Mouse (Mus musculus) stomach, embryonic 15.5 days (tissue): Measurements from ENCODE around the gene Zfp941. TPM values are rescaled to one million over a fixed set of nuclear protein-coding genes. Genes with fewer than 3 reads are reported as not detected.
"Not testable (repeated sequence)": the region's sequence is repeated elsewhere in the genome, so short reads cannot be mapped to it uniquely, and the experiment has no call there.

ENCODE experiments used
- ATAC-seq: fragments of 200-750 bp; cut with Nextera tagmentation; 2 replicates; pipeline ENCODE4 v1.8.0; 2017; ENCODE audit warnings: low read depth, moderate number of reproducible peaks, moderate TSS enrichment; ENCODE audit not compliant: insufficient read depth, low FRiP score
- H3K27ac ChIP-seq: fragments of 300-500 bp; sonication (generic); 2 replicates; pipeline ENCODE4 v1.5.1; 2015; ENCODE audit warnings: mild to moderate bottlenecking, inconsistent platforms
- H3K27me3 ChIP-seq: fragments of 300-500 bp; sonication (generic); replicated peaks from 2 replicates; pipeline ENCODE4 v1.6.1; 2015; ENCODE audit warnings: inconsistent platforms
- H3K36me3 ChIP-seq: fragments of 300-500 bp; sonication (generic); 2 replicates; pipeline ENCODE4 v1.6.1; 2015; ENCODE audit warnings: inconsistent platforms
- H3K4me1 ChIP-seq: fragments of 300-500 bp; sonication (generic); 2 replicates; pipeline ENCODE4 v1.6.1; 2015; ENCODE audit warnings: inconsistent platforms
- H3K4me2 ChIP-seq: fragments of 300-500 bp; sonication (generic); 2 replicates; pipeline ENCODE4 v1.6.1; 2015; ENCODE audit warnings: mild to moderate bottlenecking, inconsistent platforms
- H3K4me3 ChIP-seq: fragments of 300-500 bp; sonication (generic); replicated peaks from 2 replicates; pipeline ENCODE4 v1.5.1; 2015; ENCODE audit warnings: inconsistent platforms
- H3K9ac ChIP-seq: fragments of 300-500 bp; sonication (generic); 2 replicates; pipeline ENCODE4 v1.6.1; 2015; ENCODE audit warnings: inconsistent platforms
- H3K9me3 ChIP-seq: fragments of 300-500 bp; sonication (generic); 2 replicates; pipeline ENCODE4 v1.6.1; 2016; ENCODE audit warnings: inconsistent platforms
- WGBS: fragments of 180-500 bp; shearing (Covaris S2); methylation state at CpG from one replicate; pipeline ENCODE4 v1.1.7; 2015; 5-methylcytosine and 5-hydroxymethylcytosine counted together
- polyA plus RNA-seq: library from polyadenylated mRNA; unstranded; fragments of >200 nt; fragmentation: Nextera tagmentation; extraction: Ambion mirVana; gene quantifications from 2 replicates; pipeline ENCODE4 v1.2.1, GENCODE M21; 2015

Gene Zfp941
- polyA plus RNA-seq, 1 experiment from 2014 or later, result 1.5 TPM

DNA sequence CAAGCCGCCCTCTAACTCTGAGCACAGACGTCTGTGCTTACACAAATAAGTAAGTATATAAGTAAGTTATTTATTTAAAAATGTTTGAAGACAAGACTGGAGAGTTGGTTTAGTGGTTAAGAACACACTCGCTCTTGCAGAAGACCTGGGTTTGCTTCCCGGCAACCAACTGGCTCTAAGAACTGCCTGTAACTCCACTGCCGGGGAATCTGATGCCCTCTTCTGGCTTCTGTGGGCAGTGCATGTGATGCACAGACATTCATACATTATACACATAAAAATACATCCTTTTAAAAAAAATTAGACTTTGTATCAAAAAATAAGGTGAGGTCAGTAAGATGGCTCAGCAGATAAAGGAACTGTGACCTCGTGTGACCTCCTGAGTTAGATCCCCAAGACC is 11.5 kb downstream of the Zfp941 start:
- H3K4me2 ChIP-seq, result no peak overlapping the region
- no peak overlapping the region for H3K4me3 ChIP-seq
- no peak overlapping the region for H3K9ac ChIP-seq
- no peaks in the 10 kb centered on the region for H3K36me3 ChIP-seq
- H3K4me1 ChIP-seq, result no peaks in the 10 kb centered on the region
- no peaks in the 10 kb centered on the region for H3K9me3 ChIP-seq
- no peak overlapping the region for H3K27ac ChIP-seq
- no peak for ATAC-seq
- 89% methylated on average over 6 of the region's 6 CpGs for WGBS
- H3K27me3 ChIP-seq, result no peaks in the 10 kb centered on the region

DNA sequence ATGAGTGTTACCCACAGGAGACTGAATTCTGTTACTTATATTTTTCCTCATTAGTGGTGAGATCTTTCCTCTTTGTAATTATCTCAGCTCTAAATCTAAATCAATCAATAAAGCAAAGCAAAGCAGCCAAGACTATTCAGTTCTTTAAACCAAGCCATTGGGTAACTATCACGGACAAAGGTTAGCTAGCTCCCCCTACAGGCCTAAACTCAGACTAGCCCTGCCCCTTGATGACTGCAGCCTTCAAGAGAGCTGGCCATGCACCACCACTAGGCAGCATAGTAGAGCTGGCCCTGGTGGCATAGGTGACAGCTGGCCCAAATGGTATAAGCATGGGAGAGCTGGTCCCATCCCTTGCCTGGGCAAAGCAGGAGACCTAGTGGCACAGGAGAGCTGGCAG is 16.3 kb downstream of the Zfp941 start:
- Histone ChIP-seq H3K4me2 (no peak overlapping the region), H3K27ac (no peak overlapping the region), H3K36me3 (no peaks in the 10 kb centered on the region), H3K27me3 (no peaks in the 10 kb centered on the region), H3K9me3 (no peaks in the 10 kb centered on the region), H3K4me1 (no peaks in the 10 kb centered on the region), H3K4me3 (no peak overlapping the region), H3K9ac (no peak overlapping the region)
- ATAC-seq, result no peak
- WGBS, result 19% methylated on average over 1 of the region's 1 CpGs

DNA sequence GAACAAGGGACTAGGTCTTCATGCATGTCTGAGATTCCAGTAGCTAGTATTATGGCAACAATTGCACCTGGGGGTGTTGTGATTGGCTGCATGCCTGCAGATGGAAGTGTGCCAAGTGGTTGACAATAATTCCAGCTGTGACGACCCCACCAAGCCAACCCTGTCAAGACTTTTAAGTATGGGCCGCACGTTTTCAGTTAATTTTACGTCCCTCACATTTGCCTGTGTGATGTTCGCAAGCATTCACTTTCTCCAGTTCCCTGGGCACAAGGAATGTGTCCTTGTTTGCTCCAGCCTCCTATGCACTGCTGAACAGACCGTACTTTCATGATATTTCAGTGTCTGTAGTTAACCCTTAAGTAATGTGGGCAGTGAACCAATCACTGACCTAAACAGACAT is 19.3 kb downstream of the Zfp941 start:
- WGBS, result 66% methylated on average over 6 of the region's 6 CpGs
- Histone ChIP-seq H3K4me2 (no peak overlapping the region), H3K4me3 (no peak overlapping the region), H3K27ac (no peak overlapping the region), H3K9ac (no peak overlapping the region), H3K27me3 (no peaks in the 10 kb centered on the region), H3K4me1 (no peaks in the 10 kb centered on the region), H3K9me3 (no peaks in the 10 kb centered on the region), H3K36me3 (no peaks in the 10 kb centered on the region)
- no peak for ATAC-seq

DNA sequence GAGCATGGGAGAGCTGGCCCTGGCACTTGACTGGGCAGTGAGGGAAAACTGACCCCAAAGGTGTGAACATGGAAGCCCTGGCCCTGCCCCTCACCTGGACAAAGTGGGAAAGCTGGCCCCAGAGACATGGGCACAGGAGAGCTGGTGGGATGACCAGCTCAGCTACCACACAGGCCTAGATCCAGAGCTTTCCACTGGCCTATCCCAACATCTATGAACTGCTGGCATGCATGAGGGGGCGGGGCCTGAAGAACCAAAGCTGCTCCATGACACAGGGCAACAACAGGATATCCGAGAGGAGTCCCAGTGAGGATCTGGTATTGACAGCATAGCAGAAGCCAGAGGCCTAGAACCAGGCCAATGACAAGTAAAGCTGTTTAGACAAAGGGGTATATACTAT is 23.8 kb downstream of the Zfp941 start:
- no peak overlapping the region for H3K4me3 ChIP-seq
- no peaks in the 10 kb centered on the region for H3K4me1 ChIP-seq
- no peak overlapping the region for H3K27ac ChIP-seq
- WGBS, result 69% methylated on average over 2 of the region's 2 CpGs
- H3K9ac ChIP-seq, result no peak overlapping the region
- no peak for ATAC-seq
- no peaks in the 10 kb centered on the region for H3K36me3 ChIP-seq
- no peaks in the 10 kb centered on the region for H3K9me3 ChIP-seq
- H3K27me3 ChIP-seq, result no peaks in the 10 kb centered on the region
- no peak overlapping the region for H3K4me2 ChIP-seq

DNA sequence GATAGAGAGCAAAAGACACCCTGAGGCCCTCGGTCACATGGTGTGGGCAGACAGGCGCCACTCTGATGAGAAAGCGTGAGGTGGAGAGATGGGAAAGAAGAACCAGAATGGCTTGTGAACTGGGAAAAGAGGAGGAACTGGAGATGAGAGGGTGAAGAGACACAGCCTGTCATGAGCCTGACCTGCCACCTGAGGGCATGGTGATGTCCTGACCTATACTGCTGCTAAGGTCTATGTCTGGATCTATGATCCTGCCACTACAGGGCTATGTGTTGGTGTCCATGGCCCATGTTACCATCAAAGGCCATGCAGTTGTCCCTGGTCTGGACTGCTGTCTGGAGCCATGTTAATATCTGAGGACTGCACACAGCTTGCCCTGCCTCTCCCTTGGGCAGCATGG is 24.4 kb downstream of the Zfp941 start:
- Histone ChIP-seq H3K4me2 (no peak overlapping the region), H3K9ac (no peak overlapping the region), H3K27ac (no peak overlapping the region), H3K27me3 (no peaks in the 10 kb centered on the region), H3K4me3 (no peak overlapping the region), H3K4me1 (no peaks in the 10 kb centered on the region), H3K9me3 (no peaks in the 10 kb centered on the region), H3K36me3 (no peaks in the 10 kb centered on the region)
- 88% methylated on average over 3 of the region's 3 CpGs for WGBS
- no peak for ATAC-seq

DNA sequence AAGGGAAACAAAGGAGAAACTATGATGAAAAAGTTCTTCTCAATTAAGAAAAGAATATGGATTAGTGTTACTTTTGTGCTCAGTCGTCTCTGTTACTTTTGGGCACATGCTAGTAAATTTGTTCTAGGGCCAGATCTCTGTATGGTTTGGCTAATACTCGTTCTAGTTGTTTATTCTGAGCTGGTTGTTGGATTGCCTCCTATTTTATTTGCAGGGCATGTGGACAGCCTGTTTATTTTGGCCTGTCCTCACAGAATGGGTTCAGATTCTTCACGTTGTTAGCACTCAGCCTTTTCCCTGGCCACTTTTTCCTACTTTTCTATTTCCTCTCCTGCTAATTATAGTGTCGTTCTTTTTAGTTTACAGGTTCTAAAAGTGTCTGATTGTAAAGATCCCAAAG is 28.4 kb downstream of the Zfp941 start:
- Histone ChIP-seq H3K4me2 (no peak overlapping the region), H3K4me3 (no peak overlapping the region), H3K36me3 (no peaks in the 10 kb centered on the region), H3K9ac (no peak overlapping the region), H3K9me3 (no peaks in the 10 kb centered on the region), H3K27me3 (no peaks in the 10 kb centered on the region), H3K27ac (no peak overlapping the region), H3K4me1 (no peaks in the 10 kb centered on the region)
- WGBS, result 56% methylated on average over 4 of the region's 4 CpGs
- no peak for ATAC-seq

DNA sequence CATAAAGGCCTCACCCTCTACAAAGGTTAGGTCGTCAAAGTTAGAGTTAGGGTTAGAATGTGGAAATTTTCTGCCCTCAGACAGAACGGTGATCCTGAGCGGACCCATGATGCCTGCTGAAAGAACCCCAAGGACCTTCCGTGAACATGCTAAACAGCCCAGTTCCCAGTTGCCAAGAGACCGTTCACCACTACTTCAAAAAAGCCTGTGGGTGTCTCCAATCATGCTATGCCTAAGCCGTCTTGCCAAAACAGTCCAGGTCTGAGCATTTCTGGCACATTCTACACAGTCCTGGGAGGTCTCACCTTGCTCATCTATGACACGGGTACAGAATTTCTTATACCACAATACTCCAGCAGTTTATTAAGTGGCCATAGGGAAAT is 33.9 kb downstream of the Zfp941 start:
- no peak overlapping the region for H3K4me2 ChIP-seq
- H3K27ac ChIP-seq, result no peak overlapping the region
- ATAC-seq, result no peak
- no peaks in the 10 kb centered on the region for H3K27me3 ChIP-seq
- 76% methylated on average over 7 of the region's 7 CpGs for WGBS
- no peak overlapping the region for H3K4me3 ChIP-seq
- H3K9ac ChIP-seq, result no peak overlapping the region
- no peaks in the 10 kb centered on the region for H3K9me3 ChIP-seq
- no peaks in the 10 kb centered on the region for H3K4me1 ChIP-seq
- no peaks in the 10 kb centered on the region for H3K36me3 ChIP-seq

DNA sequence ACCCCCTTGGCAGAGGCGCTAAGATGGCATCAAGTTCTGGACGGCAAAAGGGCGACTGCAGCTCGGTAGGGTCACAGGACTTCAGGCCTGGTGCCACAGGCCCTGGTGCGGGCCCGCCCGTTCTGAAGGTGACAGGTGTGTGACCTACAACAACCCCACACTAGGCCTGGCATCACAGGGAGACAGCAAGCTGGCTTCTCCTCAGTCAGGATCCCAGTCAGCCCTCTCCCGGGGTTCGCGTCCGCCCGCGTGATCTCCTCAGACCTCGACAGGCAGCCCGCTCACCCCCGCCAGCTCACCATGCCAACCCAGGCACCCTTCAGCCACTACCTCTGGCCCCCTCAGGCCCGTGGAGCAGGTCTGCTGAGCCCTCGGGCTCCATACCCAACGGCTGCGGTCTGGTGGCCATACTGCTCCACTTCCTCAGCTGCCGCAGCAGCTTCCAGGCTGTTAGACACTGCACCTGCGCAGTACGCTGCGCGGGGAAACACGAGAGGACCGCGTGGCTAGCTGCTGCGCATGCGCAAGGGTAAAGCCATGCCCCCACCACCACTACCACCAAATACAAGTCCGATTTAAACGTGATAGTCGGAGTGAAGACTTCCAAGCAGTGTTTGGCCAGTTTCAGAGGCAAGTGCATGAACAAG is 34.4 kb downstream of the Zfp941 start, which contains the start of gene Syce1:
Syce1 (minus strand) TSS at position 447 of the 647 bp plus-strand sequence.
- 77% methylated on average over 33 of the region's 33 CpGs for WGBS
- Histone ChIP-seq H3K9me3 (no peaks in the 10 kb centered on the region), H3K4me2 (no peak within 1 kb of the TSS), H3K4me1 (no peaks in the 10 kb centered on the region), H3K9ac (no peak within 1 kb of the TSS), H3K4me3 (no peak within 1 kb of the TSS), H3K27ac (no peak within 1 kb of the TSS), H3K36me3 (no peaks in the 10 kb centered on the region), H3K27me3 (no peaks in the 10 kb centered on the region)
- ATAC-seq, result no peak

DNA sequence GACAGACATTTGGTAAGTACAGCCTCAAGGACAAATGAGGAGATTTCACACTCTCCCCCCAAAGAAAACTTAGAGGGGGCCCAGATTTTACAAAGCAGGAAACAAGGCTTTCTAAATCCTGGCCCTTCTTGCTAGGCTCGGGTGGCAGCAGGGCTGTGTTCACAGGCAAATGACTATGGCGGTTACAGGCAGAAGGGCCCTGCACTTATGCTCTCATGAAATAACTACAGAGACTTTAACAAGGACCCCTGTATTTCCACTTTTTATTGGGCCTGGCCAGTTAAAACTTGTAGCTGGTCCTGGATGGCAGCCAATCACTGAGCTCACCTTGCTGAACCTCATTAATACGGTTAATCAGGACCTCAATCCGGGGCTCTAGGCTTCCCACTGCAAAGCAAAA is 41.4 kb downstream of the Zfp941 start:
- ATAC-seq, result no peak
- H3K36me3 ChIP-seq, result no peaks in the 10 kb centered on the region
- H3K4me1 ChIP-seq, result no peaks in the 10 kb centered on the region
- no peak overlapping the region for H3K4me3 ChIP-seq
- no peak overlapping the region for H3K9ac ChIP-seq
- WGBS, result 78% methylated on average over 4 of the region's 4 CpGs
- no peak overlapping the region for H3K4me2 ChIP-seq
- H3K9me3 ChIP-seq, result no peaks in the 10 kb centered on the region
- H3K27me3 ChIP-seq, result no peaks in the 10 kb centered on the region
- H3K27ac ChIP-seq, result no peak overlapping the region

DNA sequence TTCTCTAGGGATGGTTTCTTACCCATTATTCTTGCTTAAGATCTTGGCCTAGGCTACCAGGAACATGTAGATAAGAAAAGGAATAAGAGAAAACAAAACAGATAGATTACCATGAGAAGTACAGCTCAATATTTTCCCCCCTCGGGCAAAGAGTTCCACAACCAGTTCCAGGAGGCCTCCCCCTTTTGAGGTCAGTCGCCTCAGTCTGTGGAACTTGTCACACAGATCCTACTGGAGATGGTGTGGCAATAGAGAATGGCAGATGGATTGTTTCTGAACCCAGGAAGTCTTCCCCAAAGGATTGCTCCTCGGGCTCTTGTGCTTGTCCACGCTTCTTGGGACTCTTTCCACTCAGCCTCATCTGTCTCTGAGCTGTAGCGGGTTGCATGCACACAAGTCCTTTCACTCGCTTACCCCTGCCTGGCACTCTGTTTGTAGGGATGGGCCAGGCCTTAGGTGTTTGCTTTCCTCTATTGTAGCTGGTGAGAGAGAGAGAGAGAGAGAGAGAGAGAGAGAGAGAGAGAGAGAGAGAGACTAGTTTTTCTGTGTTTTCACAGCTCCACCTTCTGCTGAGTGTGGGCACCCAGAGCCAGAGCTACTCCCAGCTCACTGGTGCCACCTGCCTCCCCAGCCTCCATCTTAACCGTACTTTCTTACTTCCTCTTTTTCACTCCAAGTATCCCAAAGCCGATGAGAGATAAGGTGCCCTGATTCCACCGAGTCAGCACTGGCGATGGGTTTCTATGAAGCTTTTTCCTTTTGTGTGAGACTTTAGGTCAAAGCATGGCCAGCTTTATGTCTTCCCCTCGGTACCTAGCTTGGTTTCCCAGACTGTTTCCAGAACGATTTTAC is 55.9 kb downstream of the Zfp941 start:
- ATAC-seq, result no peak
- Histone ChIP-seq H3K36me3 (no peaks in the 10 kb centered on the region), H3K9ac (no peak overlapping the region), H3K27me3 (no peaks in the 10 kb centered on the region), H3K4me2 (no peak overlapping the region), H3K4me1 (no peaks in the 10 kb centered on the region), H3K9me3 (no peaks in the 10 kb centered on the region), H3K27ac (no peak overlapping the region), H3K4me3 (no peak overlapping the region)
- WGBS, result 65% methylated on average over 12 of the region's 12 CpGs

DNA sequence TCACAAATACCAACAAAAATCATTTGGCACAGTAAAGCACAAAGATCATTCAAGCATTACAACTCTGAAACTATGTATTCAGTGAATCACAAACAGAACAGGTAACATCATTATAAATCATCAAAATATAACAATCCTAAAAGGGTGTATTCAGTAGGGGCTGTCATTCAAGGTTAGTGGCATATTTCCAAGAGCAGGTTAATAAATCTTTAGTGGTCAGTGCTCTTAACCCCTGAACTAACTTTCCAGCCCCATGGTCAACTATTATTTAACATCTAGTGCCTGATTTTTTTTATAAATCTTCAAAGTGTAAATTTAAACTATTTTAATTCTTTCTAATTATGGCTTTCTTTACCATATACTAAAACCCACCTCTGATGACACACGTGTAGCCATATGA is 56.6 kb downstream of the Zfp941 start:
- 67% methylated on average over 1 of the region's 1 CpGs for WGBS

DNA sequence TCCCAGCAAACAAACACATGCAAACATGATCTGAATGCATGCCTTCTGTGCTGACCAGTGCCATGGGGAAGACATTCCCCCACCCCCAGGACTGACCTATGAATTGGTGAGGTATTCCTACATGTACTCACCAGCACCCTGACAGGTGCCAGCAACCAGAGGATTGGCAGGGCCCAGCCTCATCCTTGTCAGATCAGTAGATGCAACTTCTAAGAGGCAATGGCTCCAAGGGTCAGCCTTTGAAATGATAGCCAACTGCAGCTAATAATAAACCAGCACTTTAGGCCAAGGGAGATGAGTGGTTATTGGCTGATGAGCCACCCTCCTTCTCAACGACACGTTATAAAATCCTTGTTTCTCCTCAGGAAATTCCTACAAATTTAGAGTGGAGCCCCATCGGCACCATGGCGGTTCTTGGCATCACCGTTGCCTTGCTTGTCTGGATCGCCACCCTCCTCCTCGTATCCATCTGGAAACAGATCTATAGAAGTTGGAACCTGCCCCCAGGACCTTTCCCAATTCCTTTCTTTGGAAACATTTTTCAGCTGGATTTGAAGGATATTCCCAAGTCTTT is 58.4 kb downstream of the Zfp941 start, which contains the start of gene Cyp2e1:
Cyp2e1 (plus strand) TSS at position 293 of the 574 bp plus-strand sequence.
- WGBS, result 83% methylated on average over 7 of the region's 7 CpGs

More for the DNA sequence above, 56.6 kb downstream of the Zfp941 start:
- not testable (repeated sequence) for H3K9me3 ChIP-seq, H3K27me3 ChIP-seq, H3K4me2 ChIP-seq, H3K4me3 ChIP-seq, H3K36me3 ChIP-seq, ATAC-seq, H3K9ac ChIP-seq, H3K4me1 ChIP-seq, H3K27ac ChIP-seq

More for the DNA sequence above, 58.4 kb downstream of the Zfp941 start, which contains the start of gene Cyp2e1:
- Histone ChIP-seq H3K4me2 (no peak within 1 kb of the TSS), H3K9me3 (no peaks in the 10 kb centered on the region), H3K27me3 (no peaks in the 10 kb centered on the region), H3K4me3 (no peak within 1 kb of the TSS), H3K4me1 (no peaks in the 10 kb centered on the region), H3K36me3 (no peaks in the 10 kb centered on the region), H3K27ac (no peak within 1 kb of the TSS), H3K9ac (no peak within 1 kb of the TSS)
- ATAC-seq, result no peak
